Mouse (Mus musculus) kidney, embryonic 14.5 days (tissue): ENCODE measurements around the gene Foxp1. TPM values are rescaled to one million over a fixed set of nuclear protein-coding genes. Genes with fewer than 3 reads are reported as not detected.

Source experiments
- ATAC-seq: fragments of 200-750 bp; cut with Nextera tagmentation; 2 replicates; pipeline ENCODE4 v1.8.0; 2017; ENCODE audit warnings: moderate number of reproducible peaks, mild to moderate bottlenecking, moderate TSS enrichment, moderate library complexity; ENCODE audit not compliant: low FRiP score, low TSS enrichment
- H3K27ac ChIP-seq: fragments of 300-500 bp; sonication (generic); 2 replicates; pipeline ENCODE4 v1.5.1; 2014; ENCODE audit warnings: low read depth, mild to moderate bottlenecking, low read length, moderate library complexity, mixed read lengths
- H3K27me3 ChIP-seq: fragments of 300-500 bp; sonication (generic); 2 replicates; pipeline ENCODE4 v1.6.1; 2014; ENCODE audit warnings: mild to moderate bottlenecking, low read length; ENCODE audit not compliant: control insufficient read depth, insufficient read depth
- H3K36me3 ChIP-seq: fragments of 300-500 bp; sonication (generic); 2 replicates; pipeline ENCODE4 v1.6.1; 2014; ENCODE audit warnings: low read length, mixed read lengths; ENCODE audit not compliant: control insufficient read depth, insufficient read depth
- H3K4me1 ChIP-seq: fragments of 300-500 bp; sonication (generic); 2 replicates; pipeline ENCODE4 v1.6.1; 2014; ENCODE audit warnings: low read length, mixed read lengths; ENCODE audit not compliant: control insufficient read depth, insufficient read depth
- H3K4me2 ChIP-seq: fragments of 300-500 bp; sonication (generic); replicated peaks from 2 replicates; pipeline ENCODE4 v1.6.1; 2014; ENCODE audit warnings: low read depth, mild to moderate bottlenecking, low read length
- H3K4me3 ChIP-seq: fragments of 300-500 bp; sonication (generic); 2 replicates; pipeline ENCODE4 v1.5.1; 2014; ENCODE audit warnings: mild to moderate bottlenecking, low read length
- H3K9ac ChIP-seq: fragments of 300-500 bp; sonication (generic); 2 replicates; pipeline ENCODE4 v1.6.1; 2014; ENCODE audit warnings: low read depth, mild to moderate bottlenecking, low read length, moderate library complexity
- H3K9me3 ChIP-seq: fragments of 300-500 bp; sonication (generic); 2 replicates; pipeline ENCODE4 v1.6.1; 2016; ENCODE audit warnings: low read length; ENCODE audit not compliant: control insufficient read depth
- WGBS: fragments of 180-500 bp; shearing (Covaris S2); extraction: QIAGEN DNeasy Blood & Tissue Kit; methylation state at CpG from one replicate; pipeline ENCODE4 v1.1.7; 2014; 5-methylcytosine and 5-hydroxymethylcytosine counted together
- polyA plus RNA-seq: library from polyadenylated mRNA; unstranded; fragments of >200 nt; fragmentation: Nextera tagmentation; extraction: Ambion mirVana; gene quantifications from 2 replicates; pipeline ENCODE4 v1.2.1, GENCODE M21; 2014

The Foxp1 gene
- polyA plus RNA-seq, 1 experiment from 2014 or later: 67.4 TPM

- H3K4me1 ChIP-seq: peaks cover 3% of the 10 kb centered on the region; the same call in 1 of the 2 replicates
- no peaks in the 10 kb centered on the region for H3K36me3 ChIP-seq
- ATAC-seq: no peak
- no peaks in the 10 kb centered on the region for H3K27me3 ChIP-seq
- 88% methylated on average over 4 of the region's 4 CpGs for WGBS
- no peak overlapping the region for H3K9ac ChIP-seq
- H3K9me3 ChIP-seq: no peaks in the 10 kb centered on the region
- H3K4me2 ChIP-seq: no peak overlapping the region
- no peak overlapping the region for H3K4me3 ChIP-seq
- H3K27ac ChIP-seq: no peak overlapping the region
Observed at GRCm38 (mm10) chr6:99408880-99409279, 113.6 kb downstream of the Foxp1 start.

- ATAC-seq: no peak
Observed at GRCm38 (mm10) chr6:99403755-99404390, 118.6 kb downstream of the Foxp1 start.

GRCm38 (mm10) chr6:99402941-99403340 lies 119.6 kb downstream of the Foxp1 start:
- Histone ChIP-seq H3K9ac (no peak overlapping the region), H3K27ac (no peak overlapping the region), H3K9me3 (no peaks in the 10 kb centered on the region), H3K4me2 (no peak overlapping the region), H3K36me3 (no peaks in the 10 kb centered on the region; the same call in 1 of the 2 replicates), H3K27me3 (no peaks in the 10 kb centered on the region), H3K4me3 (no peak overlapping the region), H3K4me1 (no peaks in the 10 kb centered on the region)
- 36% methylated on average over 9 of the region's 9 CpGs for WGBS
- ATAC-seq: no peak

More at GRCm38 (mm10) chr6:99403755-99404390, 118.6 kb downstream of the Foxp1 start:
- H3K4me1 ChIP-seq: no peaks in the 10 kb centered on the region
- 88% methylated on average over 6 of the region's 6 CpGs for WGBS
- H3K9me3 ChIP-seq: no peaks in the 10 kb centered on the region
- no peaks in the 10 kb centered on the region; the same call in 1 of the 2 replicates for H3K36me3 ChIP-seq
- no peak overlapping the region for H3K4me3 ChIP-seq
- H3K9ac ChIP-seq: no peak overlapping the region
- no peaks in the 10 kb centered on the region for H3K27me3 ChIP-seq
- no peak overlapping the region for H3K4me2 ChIP-seq
- no peak overlapping the region for H3K27ac ChIP-seq

GRCm38 (mm10) chr6:99402370-99402769 lies 120.2 kb downstream of the Foxp1 start:
- no peaks in the 10 kb centered on the region for H3K4me1 ChIP-seq
- no peaks in the 10 kb centered on the region for H3K27me3 ChIP-seq
- ATAC-seq: no peak
- no peak overlapping the region for H3K9ac ChIP-seq
- WGBS: 61% methylated on average over 3 of the region's 3 CpGs
- no peaks in the 10 kb centered on the region; the same call in 1 of the 2 replicates for H3K36me3 ChIP-seq
- H3K27ac ChIP-seq: no peak overlapping the region
- no peaks in the 10 kb centered on the region for H3K9me3 ChIP-seq
- H3K4me3 ChIP-seq: no peak overlapping the region
- H3K4me2 ChIP-seq: no peak overlapping the region

GRCm38 (mm10) chr6:99401801-99402200 lies 120.7 kb downstream of the Foxp1 start:
- Histone ChIP-seq H3K4me2 (no peak overlapping the region), H3K27ac (no peak overlapping the region), H3K9ac (no peak overlapping the region), H3K27me3 (no peaks in the 10 kb centered on the region), H3K4me3 (no peak overlapping the region), H3K9me3 (no peaks in the 10 kb centered on the region), H3K4me1 (no peaks in the 10 kb centered on the region), H3K36me3 (no peaks in the 10 kb centered on the region; the same call in 1 of the 2 replicates)
- ATAC-seq: no peak
- WGBS: 80% methylated on average over 6 of the region's 6 CpGs

GRCm38 (mm10) chr6:99401211-99401610 lies 121.3 kb downstream of the Foxp1 start:
- WGBS: 31% methylated on average over 2 of the region's 2 CpGs
- ATAC-seq: no peak
- no peak overlapping the region for H3K27ac ChIP-seq

GRCm38 (mm10) chr6:99395745-99396144 lies 126.8 kb downstream of the Foxp1 start:
- Histone ChIP-seq H3K4me3 (no peak overlapping the region), H3K27ac (no peak overlapping the region), H3K36me3 (no peaks in the 10 kb centered on the region; the same call in 1 of the 2 replicates), H3K27me3 (no peaks in the 10 kb centered on the region), H3K9ac (no peak overlapping the region), H3K9me3 (no peaks in the 10 kb centered on the region), H3K4me1 (no peaks in the 10 kb centered on the region), H3K4me2 (no peak overlapping the region)
- no peak for ATAC-seq
- WGBS: 89% methylated on average over 12 of the region's 12 CpGs

More at GRCm38 (mm10) chr6:99401211-99401610, 121.3 kb downstream of the Foxp1 start:
- Histone ChIP-seq H3K36me3 (no peaks in the 10 kb centered on the region; the same call in 1 of the 2 replicates), H3K4me2 (no peak overlapping the region), H3K4me1 (no peaks in the 10 kb centered on the region), H3K4me3 (no peak overlapping the region), H3K27me3 (no peaks in the 10 kb centered on the region), H3K9me3 (no peaks in the 10 kb centered on the region), H3K9ac (no peak overlapping the region)

- no peaks in the 10 kb centered on the region for H3K9me3 ChIP-seq
- H3K4me2 ChIP-seq: no peak overlapping the region
- H3K27ac ChIP-seq: no peak overlapping the region
- no peak overlapping the region for H3K4me3 ChIP-seq
- H3K4me1 ChIP-seq: no peaks in the 10 kb centered on the region
- WGBS: 75% methylated on average over 5 of the region's 5 CpGs
- no peak for ATAC-seq
- no peaks in the 10 kb centered on the region for H3K27me3 ChIP-seq
- H3K36me3 ChIP-seq: no peaks in the 10 kb centered on the region; the same call in 1 of the 2 replicates
- no peak overlapping the region for H3K9ac ChIP-seq
Observed at GRCm38 (mm10) chr6:99394801-99395200, 127.7 kb downstream of the Foxp1 start.

- H3K9ac ChIP-seq: no peak overlapping the region
- H3K36me3 ChIP-seq: no peaks in the 10 kb centered on the region; the same call in 1 of the 2 replicates
- no peak overlapping the region for H3K4me3 ChIP-seq
- no peaks in the 10 kb centered on the region for H3K4me1 ChIP-seq
- no peak overlapping the region for H3K4me2 ChIP-seq
- no peaks in the 10 kb centered on the region for H3K27me3 ChIP-seq
- 96% methylated on average over 6 of the region's 6 CpGs for WGBS
- H3K9me3 ChIP-seq: no peaks in the 10 kb centered on the region
- ATAC-seq: no peak
- H3K27ac ChIP-seq: no peak overlapping the region
Observed at GRCm38 (mm10) chr6:99392484-99392883, 130.0 kb downstream of the Foxp1 start.
